Mouse (Mus musculus) stomach, embryonic 15.5 days (tissue): ENCODE data around the gene Lrch3. TPM values are rescaled to one million over a fixed set of nuclear protein-coding genes. Genes with fewer than 3 reads are reported as not detected.
A peak's percentile ranks its signal among the peaks of the same experiment; 100 is the strongest.
"Not testable (repeated sequence)": the region's sequence is repeated elsewhere in the genome, so short reads cannot be mapped to it uniquely, and the experiment has no call there.

ENCODE experiments used
- ATAC-seq: fragments of 200-750 bp; cut with Nextera tagmentation; 2 replicates; pipeline ENCODE4 v1.8.0; 2017; ENCODE audit warnings: low read depth, moderate number of reproducible peaks, moderate TSS enrichment; ENCODE audit not compliant: insufficient read depth, low FRiP score
- H3K27ac ChIP-seq: fragments of 300-500 bp; sonication (generic); 2 replicates; pipeline ENCODE4 v1.5.1; 2015; ENCODE audit warnings: mild to moderate bottlenecking, inconsistent platforms
- H3K27me3 ChIP-seq: fragments of 300-500 bp; sonication (generic); replicated peaks from 2 replicates; pipeline ENCODE4 v1.6.1; 2015; ENCODE audit warnings: inconsistent platforms
- H3K36me3 ChIP-seq: fragments of 300-500 bp; sonication (generic); 2 replicates; pipeline ENCODE4 v1.6.1; 2015; ENCODE audit warnings: inconsistent platforms
- H3K4me1 ChIP-seq: fragments of 300-500 bp; sonication (generic); 2 replicates; pipeline ENCODE4 v1.6.1; 2015; ENCODE audit warnings: inconsistent platforms
- H3K4me2 ChIP-seq: fragments of 300-500 bp; sonication (generic); 2 replicates; pipeline ENCODE4 v1.6.1; 2015; ENCODE audit warnings: mild to moderate bottlenecking, inconsistent platforms
- H3K4me3 ChIP-seq: fragments of 300-500 bp; sonication (generic); replicated peaks from 2 replicates; pipeline ENCODE4 v1.5.1; 2015; ENCODE audit warnings: inconsistent platforms
- H3K9ac ChIP-seq: fragments of 300-500 bp; sonication (generic); 2 replicates; pipeline ENCODE4 v1.6.1; 2015; ENCODE audit warnings: inconsistent platforms
- H3K9me3 ChIP-seq: fragments of 300-500 bp; sonication (generic); 2 replicates; pipeline ENCODE4 v1.6.1; 2016; ENCODE audit warnings: inconsistent platforms
- WGBS: fragments of 180-500 bp; shearing (Covaris S2); methylation state at CpG from one replicate; pipeline ENCODE4 v1.1.7; 2015; 5-methylcytosine and 5-hydroxymethylcytosine counted together
- polyA plus RNA-seq: library from polyadenylated mRNA; unstranded; fragments of >200 nt; fragmentation: Nextera tagmentation; extraction: Ambion mirVana; gene quantifications from 2 replicates; pipeline ENCODE4 v1.2.1, GENCODE M21; 2015

Gene Lrch3
- polyA plus RNA-seq, 1 experiment from 2014 or later: 16.9 TPM

DNA sequence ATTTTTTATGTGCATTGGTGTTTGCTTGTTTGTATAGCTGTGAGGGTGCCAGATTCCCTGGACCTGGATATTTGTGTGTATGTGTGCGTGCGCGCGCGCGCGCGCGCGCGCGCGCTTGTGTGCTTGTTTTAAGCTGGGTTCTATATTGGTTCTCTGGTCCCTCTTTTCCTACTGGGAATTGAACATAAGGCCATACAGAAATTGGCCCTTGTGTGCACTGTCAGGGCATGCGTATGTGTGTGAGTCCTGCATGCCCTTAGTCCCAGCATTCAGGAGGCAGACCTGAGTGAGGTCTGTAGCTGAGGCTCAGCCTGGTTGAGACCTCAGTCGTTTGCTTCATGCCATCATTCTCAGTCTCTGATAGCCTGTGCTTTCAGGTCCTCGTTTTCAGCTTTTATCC lies 144.1 kb downstream of the Lrch3 start:
- Histone ChIP-seq H3K4me3 (peak overlapping the region; percentile 17), H3K4me2 (peak overlapping the region; percentile 54), H3K4me1 (peaks cover 23% of the 10 kb centered on the region), H3K27ac (no peak overlapping the region), H3K9ac (no peak overlapping the region; the same call in 1 of the 2 replicates), H3K27me3 (no peaks in the 10 kb centered on the region), H3K9me3 (no peaks in the 10 kb centered on the region), H3K36me3 (peaks cover 22% of the 10 kb centered on the region)
- no peak for ATAC-seq
- 93% methylated on average over 16 of the region's 16 CpGs for WGBS

DNA sequence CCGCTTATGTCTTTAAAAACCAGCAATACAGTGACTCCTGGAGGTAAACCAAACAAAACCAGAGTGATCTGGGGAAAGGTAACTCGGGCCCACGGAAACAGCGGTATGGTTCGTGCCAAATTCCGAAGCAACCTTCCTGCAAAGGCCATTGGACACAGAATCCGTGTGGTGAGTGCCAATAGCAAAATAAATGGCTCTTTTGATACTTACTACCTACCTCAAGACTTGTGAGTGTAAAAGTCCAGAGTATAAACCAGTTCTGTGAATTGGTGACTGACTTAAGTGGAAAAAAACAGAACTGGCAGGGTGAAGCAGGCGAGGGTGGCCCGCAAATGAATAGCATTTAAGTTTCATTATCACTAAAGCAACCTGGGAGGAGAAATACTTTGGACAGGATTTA lies 144.8 kb downstream of the Lrch3 start:
- Histone ChIP-seq H3K36me3 (peaks cover 22% of the 10 kb centered on the region), H3K4me1 (peaks cover 29% of the 10 kb centered on the region), H3K4me2 (peak overlapping the region; percentile 54; the same call in 1 of the 2 replicates)
- H3K9ac ChIP-seq, H3K27ac ChIP-seq, H3K27me3 ChIP-seq, H3K4me3 ChIP-seq, ATAC-seq, H3K9me3 ChIP-seq: not testable (repeated sequence)
- WGBS: 82% methylated on average over 9 of the region's 9 CpGs

DNA sequence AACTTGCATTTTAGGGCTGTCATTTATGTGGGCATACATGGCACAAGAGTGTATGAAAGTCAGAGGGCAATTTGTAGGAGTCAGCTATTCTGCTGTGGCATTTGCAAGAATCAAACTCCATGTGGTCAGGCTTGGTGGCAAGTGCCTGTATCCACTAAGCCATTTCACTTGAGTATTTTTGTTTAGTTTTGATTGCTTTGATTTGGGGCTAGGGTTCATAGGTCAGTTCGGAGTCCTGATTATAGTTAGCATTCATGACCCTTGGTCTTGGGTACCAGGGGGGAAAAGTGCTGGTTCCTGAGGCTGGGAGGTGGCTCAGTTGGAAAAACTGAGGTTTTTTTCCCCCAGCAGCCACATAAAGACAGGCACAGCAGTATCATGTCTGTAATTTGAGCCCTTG lies 145.6 kb downstream of the Lrch3 start:
- Histone ChIP-seq H3K27me3 (no peaks in the 10 kb centered on the region), H3K4me3 (no peak overlapping the region), H3K4me1 (peaks cover 32% of the 10 kb centered on the region), H3K4me2 (no peak overlapping the region), H3K36me3 (peaks cover 22% of the 10 kb centered on the region), H3K9me3 (no peaks in the 10 kb centered on the region), H3K9ac (no peak overlapping the region), H3K27ac (no peak overlapping the region)
- no peak for ATAC-seq
- 72% methylated on average over 1 of the region's 1 CpGs for WGBS

DNA sequence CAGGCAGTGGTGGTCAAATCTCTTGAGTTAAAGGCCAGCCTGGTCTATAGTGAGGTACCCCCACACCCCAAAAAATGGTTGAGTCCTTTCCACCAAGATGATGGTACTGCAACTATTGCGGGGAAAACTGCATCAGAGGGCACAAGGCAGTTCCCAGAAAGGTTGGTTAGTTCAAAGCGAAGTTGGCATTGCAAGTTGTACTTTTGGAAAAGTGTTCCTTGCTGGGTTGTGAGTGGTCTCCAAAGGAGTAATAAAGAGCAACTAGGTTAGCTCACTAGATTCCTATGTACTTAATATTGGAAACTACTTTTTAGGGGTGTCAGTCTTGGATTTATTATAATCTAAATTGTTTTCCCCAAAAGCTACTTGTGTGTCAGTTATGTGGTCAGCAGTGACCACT lies 147.0 kb downstream of the Lrch3 start:
- Histone ChIP-seq H3K36me3 (peaks cover 22% of the 10 kb centered on the region), H3K9me3 (no peaks in the 10 kb centered on the region), H3K4me3 (no peak overlapping the region), H3K4me1 (peaks cover 32% of the 10 kb centered on the region), H3K27me3 (no peaks in the 10 kb centered on the region), H3K4me2 (no peak overlapping the region), H3K9ac (no peak overlapping the region), H3K27ac (no peak overlapping the region)
- 77% methylated on average over 2 of the region's 2 CpGs for WGBS
- ATAC-seq: no peak

DNA sequence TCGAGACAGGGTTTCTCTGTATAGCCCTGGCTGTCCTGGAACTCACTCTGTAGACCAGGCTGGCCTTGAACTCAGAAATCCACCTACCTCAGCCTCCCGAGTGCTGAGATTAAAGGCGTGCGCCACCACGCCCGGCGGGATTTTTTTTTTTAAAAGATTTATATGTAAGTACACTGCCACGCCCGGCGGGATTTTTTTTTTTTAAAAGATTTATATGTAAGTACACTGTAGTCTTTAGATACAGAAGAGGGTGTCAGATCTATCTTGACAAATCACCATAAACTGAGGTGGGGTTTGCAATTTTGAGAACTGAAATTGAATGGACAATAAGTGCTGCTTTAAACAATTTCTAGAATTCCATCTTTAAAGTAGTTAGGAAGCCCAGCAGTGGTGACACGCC lies 147.5 kb downstream of the Lrch3 start:
- Histone ChIP-seq H3K4me3 (no peak overlapping the region; the same call in 1 of the 2 replicates), H3K27ac (peak overlapping the region; percentile 82; the same call in 1 of the 2 replicates)

DNA sequence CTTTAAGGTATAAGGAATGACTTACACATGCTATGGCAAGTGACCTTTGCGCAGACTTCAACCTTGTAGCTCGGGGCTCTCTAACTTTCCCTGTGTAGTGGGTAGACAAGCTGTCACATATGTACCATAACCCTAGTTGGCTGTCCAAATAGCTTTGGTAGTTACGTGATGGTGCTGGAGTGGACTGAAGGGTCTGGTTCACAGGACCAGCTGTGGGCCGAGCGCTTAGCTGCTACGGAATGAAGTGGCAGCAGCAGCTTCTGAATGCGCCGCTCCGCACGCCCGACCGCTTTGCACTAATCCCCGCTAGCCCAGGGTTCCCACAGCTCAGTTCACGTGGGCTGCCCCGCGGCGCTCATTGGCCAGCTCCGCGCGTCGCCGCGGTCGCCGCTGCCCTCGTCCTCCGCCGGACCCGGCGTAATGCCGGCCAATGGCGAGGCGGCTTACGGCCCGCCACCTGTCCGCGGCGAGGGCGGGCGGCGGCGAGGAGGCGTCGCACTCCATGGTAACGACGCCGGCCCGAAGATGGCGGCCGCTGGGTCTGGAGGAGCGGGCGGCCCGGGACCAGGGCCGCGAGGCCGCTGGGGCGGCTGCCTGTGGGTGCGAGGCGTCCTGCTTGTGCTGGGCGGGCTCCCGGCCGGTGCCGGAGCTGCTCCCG lies 148.3 kb downstream of the Lrch3 start, which contains the start of gene Lmln:
Gene Lmln (plus strand): TSS at position 498 of the 658 bp plus-strand sequence.
- no peaks in the 10 kb centered on the region for H3K27me3 ChIP-seq
- peak; percentile 96 for ATAC-seq
- under 1% methylated on average over 63 of the region's 64 CpGs for WGBS
- H3K27ac ChIP-seq: peak within 1 kb of the TSS; percentile 82
- H3K9me3 ChIP-seq: no peaks in the 10 kb centered on the region
- H3K9ac ChIP-seq: peak within 1 kb of the TSS; percentile 36
- H3K4me2 ChIP-seq: peak within 1 kb of the TSS; percentile 87
- H3K4me3 ChIP-seq: peak within 1 kb of the TSS; percentile 66
- peaks cover 32% of the 10 kb centered on the region for H3K4me1 ChIP-seq
- peaks cover 22% of the 10 kb centered on the region for H3K36me3 ChIP-seq

More for the DNA sequence above, 147.5 kb downstream of the Lrch3 start:
- H3K36me3 ChIP-seq: peaks cover 22% of the 10 kb centered on the region
- H3K9me3 ChIP-seq: no peaks in the 10 kb centered on the region
- no peak overlapping the region for H3K9ac ChIP-seq
- H3K27me3 ChIP-seq: no peaks in the 10 kb centered on the region
- ATAC-seq: no peak
- H3K4me1 ChIP-seq: peaks cover 32% of the 10 kb centered on the region
- 51% methylated on average over 11 of the region's 11 CpGs for WGBS
- H3K4me2 ChIP-seq: peak overlapping the region; percentile 87

DNA sequence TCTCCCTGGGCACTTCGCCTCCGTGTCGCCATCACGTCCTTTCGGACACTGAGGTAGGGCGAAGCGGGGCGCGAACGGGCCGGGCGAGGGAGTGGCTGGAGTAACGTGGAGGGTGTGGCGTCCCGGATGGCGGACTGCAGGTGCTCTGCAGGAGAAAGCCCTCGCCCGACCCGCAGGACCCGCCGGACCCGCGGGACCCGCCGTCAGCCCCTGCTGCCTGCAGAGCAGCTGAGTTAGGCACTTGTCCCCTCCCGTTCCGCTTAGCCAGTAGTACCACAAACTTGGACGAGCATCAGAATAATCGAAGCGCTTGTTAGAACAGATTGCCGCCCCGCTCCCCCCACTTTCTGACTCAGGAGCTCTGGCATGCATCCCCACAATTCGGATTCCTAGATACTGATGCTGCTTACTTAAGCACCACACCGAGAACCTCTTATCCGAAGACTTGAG lies 148.8 kb downstream of the Lrch3 start:
- H3K4me2 ChIP-seq: peak overlapping the region; percentile 87
- peak overlapping the region; percentile 66 for H3K4me3 ChIP-seq
- H3K9ac ChIP-seq: peak overlapping the region; percentile 36
- H3K4me1 ChIP-seq: peaks cover 32% of the 10 kb centered on the region
- H3K27me3 ChIP-seq: no peaks in the 10 kb centered on the region
- H3K27ac ChIP-seq: peak overlapping the region; percentile 82
- ATAC-seq: peak; percentile 79
- 0% methylated on average over 33 of the region's 35 CpGs for WGBS
- H3K36me3 ChIP-seq: peaks cover 22% of the 10 kb centered on the region
- H3K9me3 ChIP-seq: no peaks in the 10 kb centered on the region

DNA sequence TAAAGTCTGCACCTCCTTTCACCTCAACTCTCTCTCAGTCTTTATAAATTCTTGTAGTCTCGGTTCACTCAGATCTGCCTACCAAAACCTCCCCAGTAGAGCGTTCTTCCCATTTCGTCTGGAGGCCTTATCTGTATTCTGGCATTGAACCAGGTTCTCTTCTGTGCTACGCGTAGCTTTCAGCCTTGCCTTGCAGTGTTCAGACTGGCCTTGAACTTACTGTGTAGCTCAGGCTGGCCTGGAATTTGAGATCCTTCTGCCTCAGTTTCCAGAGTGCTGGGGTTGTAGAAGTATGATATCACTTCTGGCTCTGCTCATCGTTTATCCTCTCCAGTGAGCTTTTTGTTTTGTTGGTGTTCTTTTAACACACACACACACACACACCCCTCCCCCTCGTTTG lies 149.4 kb downstream of the Lrch3 start:
- Histone ChIP-seq H3K9me3 (no peaks in the 10 kb centered on the region), H3K9ac (0 out of 2 replicates have a peak overlapping the region, but pooled peaks have one; percentile 36), H3K36me3 (peaks cover 22% of the 10 kb centered on the region), H3K4me1 (peaks cover 27% of the 10 kb centered on the region; the same call in 1 of the 2 replicates), H3K27ac (peak overlapping the region; percentile 82; the same call in 1 of the 2 replicates), H3K27me3 (no peaks in the 10 kb centered on the region), H3K4me3 (peak overlapping the region; percentile 66), H3K4me2 (peak overlapping the region; percentile 87)
- 22% methylated on average over 7 of the region's 7 CpGs for WGBS
- ATAC-seq: no peak

DNA sequence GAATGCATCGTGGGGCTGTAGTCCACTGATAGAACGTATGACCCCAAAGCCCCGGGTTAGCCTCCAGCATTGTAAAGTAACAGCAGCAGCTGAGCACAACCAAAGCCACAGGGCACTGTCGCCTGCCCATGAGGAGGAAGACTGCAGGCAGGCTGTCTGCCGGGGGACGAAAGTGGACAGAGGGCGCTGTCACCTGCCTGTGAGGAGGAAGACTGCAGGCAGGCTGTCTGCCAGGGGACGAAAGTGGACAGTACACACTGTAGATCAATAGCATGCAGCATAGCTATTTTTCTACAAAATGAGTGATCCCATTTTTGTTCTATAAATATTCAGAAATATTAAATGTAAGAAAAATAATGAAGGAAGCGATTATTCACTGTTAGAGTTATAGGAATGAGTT lies 150.7 kb downstream of the Lrch3 start:
- WGBS: 83% methylated on average over 9 of the region's 9 CpGs
- Histone ChIP-seq H3K27ac (no peak overlapping the region), H3K27me3 (no peaks in the 10 kb centered on the region), H3K4me2 (no peak overlapping the region), H3K9ac (no peak overlapping the region), H3K4me3 (no peak overlapping the region), H3K4me1 (peaks cover 17% of the 10 kb centered on the region; the same call in 1 of the 2 replicates), H3K9me3 (no peaks in the 10 kb centered on the region), H3K36me3 (peaks cover 11% of the 10 kb centered on the region)
- ATAC-seq: no peak

Other genes with a start within 250 kb of the Lrch3 start
- gene Muc4, start 178.2 kb upstream of the Lrch3 start, polyA plus RNA-seq: 6.4 and 7.3 TPM in 2 replicates
- gene Muc20, start 116.7 kb upstream of the Lrch3 start, polyA plus RNA-seq: 0.06 and 0.08 TPM in 2 replicates
- 0.27 TPM in 1 of 2 replicates, not detected in the other for gene Smbd1, start 103.6 kb upstream of the Lrch3 start, polyA plus RNA-seq
- gene Fyttd1, start 36.6 kb upstream of the Lrch3 start, polyA plus RNA-seq: 77.5 and 85.7 TPM in 2 replicates
- 16.5 and 17.1 TPM in 2 replicates for gene Rubcn, start 36.3 kb upstream of the Lrch3 start, polyA plus RNA-seq
- gene Iqcg, start 142.1 kb downstream of the Lrch3 start, polyA plus RNA-seq: 2.2 TPM in 2 replicates
- 983 and 1,042 TPM in 2 replicates for gene Rpl35a, start 142.4 kb downstream of the Lrch3 start, polyA plus RNA-seq
- 1.6 and 2.8 TPM in 2 replicates for gene Lmln, start 148.4 kb downstream of the Lrch3 start, polyA plus RNA-seq